Mouse (Mus musculus) small intestine, adult 2 months (tissue): ENCODE measurements at regions not wholly inside any gene's neighbourhood (a gene's known extent, or its start where the extent isn't known, plus 50 kb on each side); places are given as distances from the start of the nearest gene placed in this dataset.

Experiments
- H3K27ac ChIP-seq: fragments of 200-500 bp; 2 replicates; pipeline ENCODE4 v1.5.1; 2012; ENCODE audit warnings: low read depth, low read length, control low read depth, inconsistent platforms; ENCODE audit not compliant: insufficient read depth
- H3K27me3 ChIP-seq: fragments of 200-500 bp; 2 replicates; pipeline ENCODE4 v1.6.1; 2012; ENCODE audit warnings: mild to moderate bottlenecking, moderate library complexity, low read length, inconsistent platforms; ENCODE audit not compliant: control insufficient read depth, insufficient read depth
- H3K36me3 ChIP-seq: fragments of 200-500 bp; 2 replicates; pipeline ENCODE4 v1.6.1; 2012; ENCODE audit warnings: mild to moderate bottlenecking, low read length, control low read depth, inconsistent platforms; ENCODE audit not compliant: control insufficient read depth, insufficient read depth
- H3K4me1 ChIP-seq: fragments of 200-500 bp; 2 replicates; pipeline ENCODE4 v1.6.1; 2012; ENCODE audit warnings: low read length, inconsistent platforms, mixed read lengths; ENCODE audit not compliant: control insufficient read depth, insufficient read depth, insufficient read length
- H3K4me3 ChIP-seq: fragments of 200-500 bp; 2 replicates; pipeline ENCODE4 v1.5.1; 2012; ENCODE audit warnings: low read depth, mild to moderate bottlenecking, control low read depth, inconsistent platforms, low read length, moderate library complexity
- CTCF ChIP-seq: fragments of 200-500 bp; IDR thresholded peaks from 2 replicates; pipeline ENCODE4 v1.5.1; 2012; ENCODE audit warnings: low read depth, mild to moderate bottlenecking, control low read depth, inconsistent platforms, low read length, moderate library complexity, mixed read lengths; ENCODE audit not compliant: insufficient replicate concordance, insufficient read length; ENCODE audit errors: extremely low read depth
- POLR2A ChIP-seq: fragments of 200-500 bp; IDR thresholded peaks from 2 replicates; pipeline ENCODE4 v1.6.1; 2012; ENCODE audit warnings: low read depth, mild to moderate bottlenecking, control low read depth, inconsistent platforms, low read length, moderate library complexity
- WGBS: fragments of 180-500 bp; shearing (Covaris S2); methylation state at CpG from one replicate; pipeline ENCODE4 v1.1.7; 2018; 5-methylcytosine and 5-hydroxymethylcytosine counted together

GRCm38 (mm10) chr12:106143548-106143947, 133.5 kb downstream of the Vrk1 start:
- Histone ChIP-seq H3K27ac (no peak overlapping the region), H3K4me1 (no peaks in the 10 kb centered on the region), H3K4me3 (no peak overlapping the region), H3K36me3 (no peaks in the 10 kb centered on the region), H3K27me3 (no peaks in the 10 kb centered on the region)
- no peak for TF ChIP-seq CTCF
- TF ChIP-seq POLR2A, result no peak
- WGBS, result 87% methylated on average over 3 of the region's 3 CpGs

- Histone ChIP-seq H3K27me3 (no peaks in the 10 kb centered on the region; the same call in 1 of the 2 replicates), H3K27ac (no peak overlapping the region), H3K4me1 (no peaks in the 10 kb centered on the region), H3K4me3 (no peak overlapping the region), H3K36me3 (no peaks in the 10 kb centered on the region)
- TF ChIP-seq POLR2A, result no peak
- no peak for TF ChIP-seq CTCF
- 68% methylated on average over 6 of the region's 6 CpGs for WGBS
Measured at GRCm38 (mm10) chr12:106156837-106157236, 146.8 kb downstream of the Vrk1 start.

GRCm38 (mm10) chr12:106157827-106158226, 147.8 kb downstream of the Vrk1 start:
- H3K4me1 ChIP-seq, result no peaks in the 10 kb centered on the region
- TF ChIP-seq POLR2A (no peak), CTCF (no peak)
- no peaks in the 10 kb centered on the region; the same call in 1 of the 2 replicates for H3K27me3 ChIP-seq
- no peak overlapping the region for H3K27ac ChIP-seq
- 50% methylated on average over 4 of the region's 4 CpGs for WGBS
- no peaks in the 10 kb centered on the region for H3K36me3 ChIP-seq
- no peak overlapping the region for H3K4me3 ChIP-seq

- no peaks in the 10 kb centered on the region for H3K4me1 ChIP-seq
- no peaks in the 10 kb centered on the region; the same call in 1 of the 2 replicates for H3K27me3 ChIP-seq
- WGBS, result 92% methylated on average over 14 of the region's 14 CpGs
- TF ChIP-seq POLR2A, result no peak
- TF ChIP-seq CTCF, result no peak
- no peak overlapping the region for H3K27ac ChIP-seq
- no peak overlapping the region for H3K4me3 ChIP-seq
- no peaks in the 10 kb centered on the region for H3K36me3 ChIP-seq
Measured at GRCm38 (mm10) chr12:106158620-106159019, 148.6 kb downstream of the Vrk1 start.

GRCm38 (mm10) chr12:106171301-106171700, 161.3 kb downstream of the Vrk1 start:
- TF ChIP-seq POLR2A (no peak), CTCF (no peak)

GRCm38 (mm10) chr12:106173211-106173610, 163.2 kb downstream of the Vrk1 start:
- Histone ChIP-seq H3K27me3 (peaks cover 20% of the 10 kb centered on the region), H3K4me3 (no peak overlapping the region), H3K4me1 (no peaks in the 10 kb centered on the region), H3K36me3 (no peaks in the 10 kb centered on the region), H3K27ac (no peak overlapping the region)
- WGBS, result 35% methylated on average over 8 of the region's 8 CpGs
- TF ChIP-seq CTCF (no peak), POLR2A (no peak)

More at GRCm38 (mm10) chr12:106171301-106171700, 161.3 kb downstream of the Vrk1 start:
- no peak overlapping the region for H3K4me3 ChIP-seq
- peaks cover 20% of the 10 kb centered on the region for H3K27me3 ChIP-seq
- H3K27ac ChIP-seq, result no peak overlapping the region
- no peaks in the 10 kb centered on the region for H3K36me3 ChIP-seq
- no peaks in the 10 kb centered on the region for H3K4me1 ChIP-seq
- 64% methylated on average over 5 of the region's 5 CpGs for WGBS

- peak overlapping the region; percentile 40 for H3K4me3 ChIP-seq
- TF ChIP-seq POLR2A (no peak), CTCF (no peak)
- H3K27me3 ChIP-seq, result peaks cover 20% of the 10 kb centered on the region
- 2% methylated on average over 39 of the region's 39 CpGs for WGBS
- H3K4me1 ChIP-seq, result no peaks in the 10 kb centered on the region
- no peak overlapping the region for H3K27ac ChIP-seq
- H3K36me3 ChIP-seq, result no peaks in the 10 kb centered on the region
Measured at GRCm38 (mm10) chr12:106174070-106174980, 164.3 kb downstream of the Vrk1 start.
